Mouse (Mus musculus): ENCODE results near the gene Anks6.
"Not testable (repeated sequence)": the region's sequence is repeated elsewhere in the genome, so short reads cannot be mapped to it uniquely, and the experiment has no call there.

Gene Anks6

GRCm38 (mm10) chr4:47056791-47057509, at the start of gene Anks6:
Gene Anks6 (minus strand): TSS chr4:47057427.
- peak; percentile 72 for DNase-seq (ENCODE audit: low spot score)

- no peak for DNase-seq (ENCODE audit: low spot score)
Observed at GRCm38 (mm10) chr4:47103561-47103960, 46.3 kb upstream of the Anks6 start.

- no peak for DNase-seq (ENCODE audit: low spot score)
Observed at GRCm38 (mm10) chr4:47093647-47094046, 36.4 kb upstream of the Anks6 start.

GRCm38 (mm10) chr4:47093161-47093560, 35.9 kb upstream of the Anks6 start:
- DNase-seq (ENCODE audit: low spot score) = no peak

- DNase-seq (ENCODE audit: low spot score) = peak; percentile 2
Observed at GRCm38 (mm10) chr4:47092387-47093021, 35.3 kb upstream of the Anks6 start.

- peak; percentile 44 for DNase-seq (ENCODE audit: low spot score)
Observed at GRCm38 (mm10) chr4:47091493-47092386, 34.5 kb upstream of the Anks6 start, which contains the start of gene Galnt12. Gene Galnt12 (plus strand): TSS chr4:47091909.

- no peak for DNase-seq (ENCODE audit: low spot score)
Observed at GRCm38 (mm10) chr4:47088671-47089070, 31.4 kb upstream of the Anks6 start.

- DNase-seq (ENCODE audit: low spot score) = no peak
Observed at GRCm38 (mm10) chr4:47083824-47084223, 26.6 kb upstream of the Anks6 start.

- no peak for DNase-seq (ENCODE audit: low spot score)
Observed at GRCm38 (mm10) chr4:47080647-47081010, 23.4 kb upstream of the Anks6 start.

- DNase-seq (ENCODE audit: low spot score) = no peak
Observed at GRCm38 (mm10) chr4:47079997-47080646, 22.9 kb upstream of the Anks6 start.

- DNase-seq (ENCODE audit: low spot score) = no peak
Observed at GRCm38 (mm10) chr4:47075054-47075453, 17.8 kb upstream of the Anks6 start.

- peak; percentile 26 for DNase-seq (ENCODE audit: low spot score)
Observed at GRCm38 (mm10) chr4:47060900-47061299, 3.7 kb upstream of the Anks6 start.

- no peak for DNase-seq (ENCODE audit: low spot score)
Observed at GRCm38 (mm10) chr4:47057510-47058325, 491 bp upstream of the Anks6 start.

- no peak for DNase-seq (ENCODE audit: low spot score)
Observed at GRCm38 (mm10) chr4:47055570-47056080, 1.6 kb downstream of the Anks6 start.

GRCm38 (mm10) chr4:47055170-47055569, 2.1 kb downstream of the Anks6 start:
- DNase-seq (ENCODE audit: low spot score) = not testable (repeated sequence)

- DNase-seq (ENCODE audit: low spot score) = no peak
Observed at GRCm38 (mm10) chr4:47051905-47052304, 5.3 kb downstream of the Anks6 start.

GRCm38 (mm10) chr4:47050642-47051381, 6.4 kb downstream of the Anks6 start:
- peak; percentile 36 for DNase-seq (ENCODE audit: low spot score)

GRCm38 (mm10) chr4:47050167-47050566, 7.1 kb downstream of the Anks6 start:
- peak; percentile 72 for DNase-seq (ENCODE audit: low spot score)

- DNase-seq (ENCODE audit: low spot score) = no peak
Observed at GRCm38 (mm10) chr4:47049216-47049615, 8.0 kb downstream of the Anks6 start.

- DNase-seq (ENCODE audit: low spot score) = no peak
Observed at GRCm38 (mm10) chr4:47047765-47048164, 9.5 kb downstream of the Anks6 start.

All from yolk sac, embryonic 10.5 days (tissue).